Mouse (Mus musculus): ENCODE results near the gene 1700056E22Rik. TPM values are rescaled to one million over a fixed set of nuclear protein-coding genes. Genes with fewer than 3 reads are reported as not detected.

Gene 1700056E22Rik
- polyA plus RNA-seq, 1 experiment from 2014 or later, result 1.0 TPM

DNA sequence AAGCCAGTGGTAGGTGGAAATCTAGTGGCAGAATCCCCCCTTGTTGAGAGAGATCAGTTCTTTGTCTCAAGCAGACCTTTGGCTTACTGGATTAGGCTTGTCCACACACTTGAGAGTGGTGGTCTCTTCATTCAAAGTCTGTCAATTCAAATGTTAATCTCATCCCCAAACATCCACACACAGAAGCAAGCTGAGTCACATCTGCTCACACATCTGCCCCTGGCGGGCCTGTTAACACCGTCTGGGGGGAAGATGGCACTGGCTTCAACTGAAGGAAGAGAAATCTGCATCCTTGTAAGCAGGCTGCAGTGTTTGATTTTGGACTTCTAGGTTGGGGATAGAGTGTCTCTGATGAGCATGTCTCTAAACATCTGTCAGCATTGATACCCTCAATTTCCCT is 10.1 kb downstream of the 1700056E22Rik start:
- Histone ChIP-seq H3K36me3 (ENCODE audit: control insufficient read depth, insufficient read depth, low read length) (no peaks in the 10 kb centered on the region), H3K9ac (ENCODE audit: low read depth, low read length) (no peak overlapping the region), H3K4me3 (ENCODE audit: low read depth, low read length) (no peak overlapping the region), H3K9me3 (ENCODE audit: control insufficient read depth, low read length) (no peaks in the 10 kb centered on the region), H3K27ac (replicated peaks; ENCODE audit: low read depth, low read length) (no peak overlapping the region), H3K27me3 (replicated peaks; ENCODE audit: control insufficient read depth, insufficient read depth, low read length) (no peaks in the 10 kb centered on the region), H3K4me1 (ENCODE audit: control insufficient read depth, insufficient read depth, low read length) (no peaks in the 10 kb centered on the region), H3K4me2 (ENCODE audit: low read depth, low read length) (no peak overlapping the region)
- DNase-seq (ENCODE audit: low spot score), result no peak
- 66% methylated on average over 2 of the region's 2 CpGs for WGBS
- ATAC-seq (ENCODE audit: low read depth), result no peak

DNA sequence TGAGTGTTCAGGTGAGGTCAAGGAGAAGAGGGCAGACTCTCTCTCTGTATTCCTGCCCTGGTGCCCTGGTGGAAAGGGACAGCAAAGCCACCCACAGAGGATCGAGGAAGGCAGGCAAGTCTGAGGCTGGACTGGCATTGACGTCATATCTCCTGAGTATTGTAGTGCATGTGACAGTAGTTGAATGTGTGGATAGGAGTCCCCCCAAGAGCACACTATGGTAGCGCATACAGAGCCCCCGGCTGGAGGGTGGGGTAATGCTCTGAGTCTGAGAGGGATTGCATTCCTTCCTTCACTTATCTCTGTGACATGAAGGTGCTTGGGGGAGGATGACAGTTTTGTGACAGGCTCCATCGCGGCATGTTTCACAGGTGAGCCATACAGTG is 14.4 kb downstream of the 1700056E22Rik start:
- WGBS, result 33% methylated on average over 6 of the region's 6 CpGs
- H3K9ac ChIP-seq (ENCODE audit: low read depth, low read length), result no peak overlapping the region

DNA sequence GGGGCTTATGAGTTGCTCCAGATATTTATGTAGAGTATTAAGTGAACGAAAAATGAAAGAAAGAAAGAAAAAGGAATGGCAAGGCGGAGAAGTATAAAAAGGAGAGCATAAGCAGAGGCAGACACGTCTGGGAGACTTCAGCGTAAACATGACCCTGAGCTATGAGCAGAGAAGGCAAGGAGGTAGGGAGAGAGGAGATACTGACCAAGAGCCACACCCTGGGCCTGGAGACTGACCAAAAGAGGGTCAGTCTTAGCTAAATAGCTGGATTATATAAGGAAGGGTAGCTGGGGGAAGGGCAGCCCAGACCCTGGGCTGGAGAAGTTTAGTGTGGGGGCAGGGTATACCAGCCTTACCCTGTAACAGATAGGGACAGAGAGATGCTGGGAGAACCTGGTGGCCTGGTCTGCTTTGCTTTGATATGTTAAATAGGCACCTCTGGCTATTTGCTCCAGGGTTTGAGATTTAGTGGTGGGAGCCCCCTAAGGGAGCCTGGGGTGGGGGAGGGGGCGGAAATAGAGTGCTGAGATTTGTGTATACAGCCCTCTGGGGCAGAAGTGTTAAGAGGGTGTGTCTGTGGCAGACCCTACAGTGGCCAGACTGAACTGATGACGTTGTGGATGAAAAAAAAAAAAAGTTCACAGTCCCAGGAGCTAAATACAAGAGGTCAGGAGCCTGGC is 14.9 kb downstream of the 1700056E22Rik start:
- no peak for ATAC-seq (ENCODE audit: low read depth)
- H3K9me3 ChIP-seq (ENCODE audit: control insufficient read depth, low read length), result no peaks in the 10 kb centered on the region
- no peaks in the 10 kb centered on the region for H3K36me3 ChIP-seq (ENCODE audit: control insufficient read depth, insufficient read depth, low read length)
- no peak for DNase-seq (ENCODE audit: low spot score)
- H3K4me3 ChIP-seq (ENCODE audit: low read depth, low read length), result no peak overlapping the region
- WGBS, result 44% methylated on average over 6 of the region's 6 CpGs
- no peaks in the 10 kb centered on the region for H3K4me1 ChIP-seq (ENCODE audit: control insufficient read depth, insufficient read depth, low read length)
- no peak overlapping the region for H3K9ac ChIP-seq (ENCODE audit: low read depth, low read length)
- H3K4me2 ChIP-seq (ENCODE audit: low read depth, low read length), result no peak overlapping the region
- H3K27ac ChIP-seq (replicated peaks; ENCODE audit: low read depth, low read length), result no peak overlapping the region
- H3K27me3 ChIP-seq (replicated peaks; ENCODE audit: control insufficient read depth, insufficient read depth, low read length), result no peaks in the 10 kb centered on the region

More for the DNA sequence above, 14.4 kb downstream of the 1700056E22Rik start:
- DNase-seq (ENCODE audit: low spot score), result no peak
- Histone ChIP-seq H3K27me3 (replicated peaks; ENCODE audit: control insufficient read depth, insufficient read depth, low read length) (no peaks in the 10 kb centered on the region), H3K27ac (replicated peaks; ENCODE audit: low read depth, low read length) (no peak overlapping the region), H3K9me3 (ENCODE audit: control insufficient read depth, low read length) (no peaks in the 10 kb centered on the region), H3K4me2 (ENCODE audit: low read depth, low read length) (no peak overlapping the region), H3K36me3 (ENCODE audit: control insufficient read depth, insufficient read depth, low read length) (no peaks in the 10 kb centered on the region), H3K4me3 (ENCODE audit: low read depth, low read length) (no peak overlapping the region), H3K4me1 (ENCODE audit: control insufficient read depth, insufficient read depth, low read length) (no peaks in the 10 kb centered on the region)
- ATAC-seq (ENCODE audit: low read depth), result no peak

DNA sequence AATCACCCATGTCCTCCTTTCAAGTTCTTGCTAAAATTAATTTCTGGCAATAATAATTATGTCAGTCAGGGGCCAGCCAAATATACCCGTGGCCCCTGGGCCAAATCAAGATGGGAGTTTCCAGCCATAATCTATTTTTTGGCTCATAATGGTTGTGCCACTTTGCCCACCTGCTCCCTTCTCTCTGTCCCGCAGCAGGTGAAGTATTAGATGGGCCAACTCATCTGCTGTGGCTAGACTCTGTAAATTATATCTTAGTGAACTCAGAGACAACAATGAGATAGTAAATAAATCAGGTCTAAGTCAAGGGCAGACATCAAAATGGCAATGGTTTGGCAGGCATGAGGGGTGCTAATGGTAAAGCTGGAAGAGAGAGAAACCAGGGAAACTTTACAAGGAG is 16.5 kb downstream of the 1700056E22Rik start:
- no peaks in the 10 kb centered on the region for H3K9me3 ChIP-seq (ENCODE audit: control insufficient read depth, low read length)
- H3K9ac ChIP-seq (ENCODE audit: low read depth, low read length), result no peak overlapping the region
- 85% methylated on average over 2 of the region's 2 CpGs for whole genome bisulfite sequencing
- H3K27ac ChIP-seq (replicated peaks; ENCODE audit: low read depth, low read length), result no peak overlapping the region
- H3K4me1 ChIP-seq (ENCODE audit: control insufficient read depth, insufficient read depth, low read length), result no peaks in the 10 kb centered on the region
- no peak for DNase-seq (ENCODE audit: low spot score)
- no peak for ATAC-seq (ENCODE audit: low read depth)
- H3K4me2 ChIP-seq (ENCODE audit: low read depth, low read length), result no peak overlapping the region
- H3K36me3 ChIP-seq (ENCODE audit: control insufficient read depth, insufficient read depth, low read length), result no peaks in the 10 kb centered on the region
- no peak overlapping the region for H3K4me3 ChIP-seq (ENCODE audit: low read depth, low read length)
- H3K27me3 ChIP-seq (replicated peaks; ENCODE audit: control insufficient read depth, insufficient read depth, low read length), result no peaks in the 10 kb centered on the region

DNA sequence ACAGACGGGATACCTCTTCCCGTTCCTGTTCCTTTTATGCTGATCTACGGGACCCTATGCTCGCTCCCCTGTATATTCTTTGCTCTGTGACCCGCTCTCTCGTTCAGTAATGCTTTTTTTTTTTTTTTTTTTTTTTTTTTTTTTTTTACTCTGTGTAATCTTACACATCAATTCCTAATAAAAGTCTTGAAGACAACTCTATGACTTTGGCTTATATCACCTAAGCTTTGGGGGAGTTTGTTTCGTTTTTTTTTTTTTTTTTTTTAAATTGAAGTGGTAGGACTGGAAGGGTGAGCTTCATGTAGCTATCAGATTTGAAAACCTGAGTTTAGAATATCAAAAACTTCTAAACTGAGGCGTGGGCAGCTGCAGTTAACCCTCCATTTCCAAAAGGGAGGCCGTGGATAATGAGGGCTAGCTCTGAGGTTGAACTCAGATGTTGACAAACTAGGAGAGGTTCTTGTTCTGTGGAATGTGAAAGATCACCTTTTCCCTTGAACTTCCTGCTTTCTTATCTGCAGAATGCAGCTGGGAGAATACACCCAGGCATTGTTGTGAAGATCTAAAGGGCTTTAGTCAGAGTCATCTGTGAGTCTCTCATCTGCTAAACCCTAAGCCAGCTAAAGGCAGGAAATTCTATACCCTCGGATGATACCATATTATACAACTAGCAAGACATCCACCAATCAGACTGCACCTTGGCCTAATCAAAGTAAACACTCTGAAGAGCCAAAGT is 17.9 kb downstream of the 1700056E22Rik start:
- Histone ChIP-seq H3K9ac (ENCODE audit: low read depth, low read length) (no peak overlapping the region), H3K4me2 (ENCODE audit: low read depth, low read length) (no peak overlapping the region), H3K9me3 (ENCODE audit: control insufficient read depth, low read length) (no peaks in the 10 kb centered on the region), H3K36me3 (ENCODE audit: control insufficient read depth, insufficient read depth, low read length) (no peaks in the 10 kb centered on the region), H3K27ac (replicated peaks; ENCODE audit: low read depth, low read length) (no peak overlapping the region), H3K4me1 (ENCODE audit: control insufficient read depth, insufficient read depth, low read length) (no peaks in the 10 kb centered on the region), H3K27me3 (replicated peaks; ENCODE audit: control insufficient read depth, insufficient read depth, low read length) (no peaks in the 10 kb centered on the region), H3K4me3 (ENCODE audit: low read depth, low read length) (no peak overlapping the region)
- DNase-seq (ENCODE audit: low spot score) (no peak), ATAC-seq (ENCODE audit: low read depth) (no peak)
- WGBS, result 59% methylated on average over 10 of the region's 10 CpGs

DNA sequence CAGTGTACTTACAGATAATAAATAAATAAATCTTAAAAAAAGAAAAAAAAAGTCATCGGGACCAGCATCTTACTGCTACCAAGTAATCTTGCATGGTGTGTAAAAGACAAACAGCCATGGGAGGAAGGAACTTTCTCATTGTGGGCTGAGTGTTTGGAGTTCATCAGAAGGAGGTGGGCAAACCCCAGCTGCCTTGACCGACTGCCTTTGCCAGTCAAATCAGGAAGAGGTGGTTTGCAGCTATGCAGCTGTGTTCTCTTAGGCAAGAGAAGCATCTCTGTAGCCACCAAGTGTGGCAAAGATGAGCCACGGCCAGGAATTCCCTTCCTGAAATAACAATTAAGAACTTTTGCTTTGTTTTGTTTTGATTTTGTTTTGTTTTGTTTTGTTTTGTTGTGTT is 20.0 kb downstream of the 1700056E22Rik start:
- DNase-seq (ENCODE audit: low spot score), result no peak

DNA sequence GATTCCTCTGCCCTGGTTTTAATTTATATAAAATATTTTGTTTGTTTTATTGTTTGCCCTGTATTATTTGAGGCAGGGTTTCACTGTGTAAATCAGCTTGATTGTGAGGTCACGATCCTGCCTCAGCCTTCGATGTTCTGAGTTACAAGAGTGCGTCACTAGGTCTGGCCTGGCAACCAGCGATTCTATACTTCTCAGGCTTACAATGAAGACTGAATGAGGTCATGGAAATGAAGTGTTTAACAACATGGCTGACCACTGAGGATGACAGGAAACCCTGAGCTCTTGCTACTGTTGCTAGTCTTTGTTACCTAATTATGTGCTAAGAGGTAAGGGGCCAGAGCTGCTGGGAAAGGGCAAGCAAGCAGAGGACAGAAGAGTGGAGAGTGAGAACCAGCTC is 21.0 kb downstream of the 1700056E22Rik start, which contains the start of gene Dusp10:
Gene Dusp10, plus strand, starts transcription at position 197 of the 400 bp plus-strand sequence.
- DNase-seq (ENCODE audit: low spot score) (no peak), ATAC-seq (ENCODE audit: low read depth) (no peak)

More for the DNA sequence above, 20.0 kb downstream of the 1700056E22Rik start:
- H3K4me1 ChIP-seq (ENCODE audit: control insufficient read depth, insufficient read depth, low read length), result no peaks in the 10 kb centered on the region
- WGBS, result 77% methylated on average over 3 of the region's 3 CpGs
- no peak for ATAC-seq (ENCODE audit: low read depth)
- no peaks in the 10 kb centered on the region for H3K36me3 ChIP-seq (ENCODE audit: control insufficient read depth, insufficient read depth, low read length)
- H3K27ac ChIP-seq (replicated peaks; ENCODE audit: low read depth, low read length), result no peak overlapping the region
- H3K4me3 ChIP-seq (ENCODE audit: low read depth, low read length), result no peak overlapping the region
- no peak overlapping the region for H3K4me2 ChIP-seq (ENCODE audit: low read depth, low read length)
- H3K27me3 ChIP-seq (replicated peaks; ENCODE audit: control insufficient read depth, insufficient read depth, low read length), result no peaks in the 10 kb centered on the region
- H3K9me3 ChIP-seq (ENCODE audit: control insufficient read depth, low read length), result no peaks in the 10 kb centered on the region
- H3K9ac ChIP-seq (ENCODE audit: low read depth, low read length), result no peak overlapping the region

DNA sequence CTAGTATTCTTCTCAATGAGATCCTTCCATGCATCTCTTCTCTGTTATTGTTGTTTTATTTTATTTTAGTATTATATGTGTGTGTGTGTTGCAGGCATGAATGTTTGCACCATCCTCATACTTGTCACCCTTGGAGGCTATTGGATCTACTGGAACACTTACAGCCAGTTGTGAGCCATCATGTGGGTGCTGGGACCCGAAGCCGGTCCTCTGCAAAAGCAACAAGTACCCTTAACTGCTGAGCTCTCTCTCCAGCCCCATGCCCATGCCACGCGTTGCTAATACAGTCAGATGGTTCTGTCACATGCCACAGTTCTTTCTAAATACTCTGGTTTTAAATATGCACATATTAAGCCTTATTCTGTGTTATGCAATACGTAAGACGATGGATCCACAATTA is 22.8 kb downstream of the 1700056E22Rik start:
- Histone ChIP-seq H3K27me3 (replicated peaks; ENCODE audit: control insufficient read depth, insufficient read depth, low read length) (no peaks in the 10 kb centered on the region), H3K4me3 (ENCODE audit: low read depth, low read length) (no peak overlapping the region), H3K9me3 (ENCODE audit: control insufficient read depth, low read length) (no peaks in the 10 kb centered on the region), H3K4me2 (ENCODE audit: low read depth, low read length) (no peak overlapping the region), H3K27ac (replicated peaks; ENCODE audit: low read depth, low read length) (no peak overlapping the region), H3K9ac (ENCODE audit: low read depth, low read length) (no peak overlapping the region), H3K4me1 (ENCODE audit: control insufficient read depth, insufficient read depth, low read length) (0 out of 2 replicates have a peak, but pooled peaks cover 3% of the 10 kb centered on the region), H3K36me3 (ENCODE audit: control insufficient read depth, insufficient read depth, low read length) (no peaks in the 10 kb centered on the region)
- 92% methylated on average over 6 of the region's 6 CpGs for WGBS
- DNase-seq (ENCODE audit: low spot score) (no peak), ATAC-seq (ENCODE audit: low read depth) (no peak)

More for the DNA sequence above, 21.0 kb downstream of the 1700056E22Rik start, which contains the start of gene Dusp10:
- Histone ChIP-seq H3K9ac (ENCODE audit: low read depth, low read length) (no peak within 1 kb of the TSS), H3K4me3 (ENCODE audit: low read depth, low read length) (no peak within 1 kb of the TSS), H3K27ac (replicated peaks; ENCODE audit: low read depth, low read length) (no peak within 1 kb of the TSS), H3K4me2 (ENCODE audit: low read depth, low read length) (no peak within 1 kb of the TSS), H3K27me3 (replicated peaks; ENCODE audit: control insufficient read depth, insufficient read depth, low read length) (no peaks in the 10 kb centered on the region), H3K36me3 (ENCODE audit: control insufficient read depth, insufficient read depth, low read length) (no peaks in the 10 kb centered on the region), H3K9me3 (ENCODE audit: control insufficient read depth, low read length) (no peaks in the 10 kb centered on the region), H3K4me1 (ENCODE audit: control insufficient read depth, insufficient read depth, low read length) (no peaks in the 10 kb centered on the region)
- WGBS, result 85% methylated on average over 4 of the region's 4 CpGs
